Mouse (Mus musculus) yolk sac, embryonic 10.5 days (tissue): Measurements from ENCODE around the gene Dpysl4.

Source experiments
- DNase-seq: peaks from one replicate; pipeline ENCODE4 v3.0.0-alpha.2; 2017; ENCODE audit warnings: low spot score

Gene Dpysl4

GRCm38 (mm10) chr7:139096399-139096798, 10.6 kb downstream of the Dpysl4 start:
- no peak for DNase-seq

GRCm38 (mm10) chr7:139100531-139101095, 14.8 kb downstream of the Dpysl4 start:
- no peak for DNase-seq

GRCm38 (mm10) chr7:139101286-139101804, 15.5 kb downstream of the Dpysl4 start:
- no peak for DNase-seq

GRCm38 (mm10) chr7:139101826-139102225, 16.0 kb downstream of the Dpysl4 start:
- no peak for DNase-seq

GRCm38 (mm10) chr7:139103960-139104381, 18.2 kb downstream of the Dpysl4 start:
- no peak for DNase-seq

- no peak for DNase-seq
Observed at GRCm38 (mm10) chr7:139105076-139105475, 19.3 kb downstream of the Dpysl4 start.

- no peak for DNase-seq
Observed at GRCm38 (mm10) chr7:139105705-139106104, 19.9 kb downstream of the Dpysl4 start.

GRCm38 (mm10) chr7:139107908-139108650, 22.3 kb downstream of the Dpysl4 start:
- DNase-seq = no peak

- DNase-seq = peak; percentile 59
Observed at GRCm38 (mm10) chr7:139119152-139119774, 33.5 kb downstream of the Dpysl4 start.

GRCm38 (mm10) chr7:139119775-139120153, 34.0 kb downstream of the Dpysl4 start:
- no peak for DNase-seq

- no peak for DNase-seq
Observed at GRCm38 (mm10) chr7:139125881-139126280, 40.1 kb downstream of the Dpysl4 start.

GRCm38 (mm10) chr7:139126549-139126948, 40.7 kb downstream of the Dpysl4 start:
- no peak for DNase-seq

GRCm38 (mm10) chr7:139128994-139129393, 43.2 kb downstream of the Dpysl4 start:
- DNase-seq = no peak

- DNase-seq = no peak
Observed at GRCm38 (mm10) chr7:139130361-139130760, 44.6 kb downstream of the Dpysl4 start.

- DNase-seq = no peak
Observed at GRCm38 (mm10) chr7:139131538-139131937, 45.7 kb downstream of the Dpysl4 start.

- DNase-seq = no peak
Observed at GRCm38 (mm10) chr7:139133446-139133845, 47.6 kb downstream of the Dpysl4 start.

GRCm38 (mm10) chr7:139135236-139135635, 49.4 kb downstream of the Dpysl4 start:
- DNase-seq = no peak

GRCm38 (mm10) chr7:139136906-139137491, 51.2 kb downstream of the Dpysl4 start:
- DNase-seq = no peak

- peak; percentile 10 for DNase-seq
Observed at GRCm38 (mm10) chr7:139139921-139140461, 54.2 kb downstream of the Dpysl4 start.

GRCm38 (mm10) chr7:139143785-139144184, 58.0 kb downstream of the Dpysl4 start:
- no peak for DNase-seq

- no peak for DNase-seq
Observed at GRCm38 (mm10) chr7:139145891-139146290, 60.1 kb downstream of the Dpysl4 start.

- DNase-seq = no peak
Observed at GRCm38 (mm10) chr7:139147360-139147759, 61.6 kb downstream of the Dpysl4 start.
